Mouse (Mus musculus) midbrain, embryonic 10.5 days (tissue): ENCODE measurements around the gene Trib2. TPM values are rescaled to one million over a fixed set of nuclear protein-coding genes. Genes with fewer than 3 reads are reported as not detected.

Source experiments
- DNase-seq: peaks from one replicate; pipeline ENCODE4 v3.0.0-alpha.2; 2017; ENCODE audit warnings: low spot score
- H3K27ac ChIP-seq: fragments of 300-500 bp; sonication (generic); replicated peaks from 2 replicates; pipeline ENCODE4 v1.5.1; 2016; ENCODE audit warnings: mild to moderate bottlenecking
- H3K27me3 ChIP-seq: fragments of 300-500 bp; sonication (generic); 2 replicates; pipeline ENCODE4 v1.6.1; 2016; ENCODE audit warnings: low read depth, mild to moderate bottlenecking; ENCODE audit not compliant: poor library complexity, severe bottlenecking
- H3K36me3 ChIP-seq: fragments of 300-500 bp; sonication (generic); 2 replicates; pipeline ENCODE4 v1.6.1; 2016; ENCODE audit warnings: mild to moderate bottlenecking, moderate library complexity
- H3K4me1 ChIP-seq: fragments of 300-500 bp; sonication (generic); 2 replicates; pipeline ENCODE4 v1.6.1; 2016
- H3K4me3 ChIP-seq: fragments of 300-500 bp; sonication (generic); 2 replicates; pipeline ENCODE4 v1.5.1; 2016; ENCODE audit warnings: mild to moderate bottlenecking, moderate library complexity
- H3K9me3 ChIP-seq: fragments of 300-500 bp; sonication (generic); replicated peaks from 2 replicates; pipeline ENCODE4 v1.6.1; 2016; ENCODE audit warnings: mild to moderate bottlenecking
- WGBS: fragments of 180-500 bp; shearing (Covaris S2); methylation state at CpG from one replicate; pipeline ENCODE4 v1.1.7; 2016; 5-methylcytosine and 5-hydroxymethylcytosine counted together
- polyA plus RNA-seq: library from polyadenylated mRNA; unstranded; fragments of >200 nt; fragmentation: Nextera tagmentation; extraction: Ambion mirVana; gene quantifications from 2 replicates; pipeline ENCODE4 v1.2.1, GENCODE M21; 2016

The Trib2 gene
- polyA plus RNA-seq, 1 experiment from 2014 or later, result 46.5 TPM

DNA sequence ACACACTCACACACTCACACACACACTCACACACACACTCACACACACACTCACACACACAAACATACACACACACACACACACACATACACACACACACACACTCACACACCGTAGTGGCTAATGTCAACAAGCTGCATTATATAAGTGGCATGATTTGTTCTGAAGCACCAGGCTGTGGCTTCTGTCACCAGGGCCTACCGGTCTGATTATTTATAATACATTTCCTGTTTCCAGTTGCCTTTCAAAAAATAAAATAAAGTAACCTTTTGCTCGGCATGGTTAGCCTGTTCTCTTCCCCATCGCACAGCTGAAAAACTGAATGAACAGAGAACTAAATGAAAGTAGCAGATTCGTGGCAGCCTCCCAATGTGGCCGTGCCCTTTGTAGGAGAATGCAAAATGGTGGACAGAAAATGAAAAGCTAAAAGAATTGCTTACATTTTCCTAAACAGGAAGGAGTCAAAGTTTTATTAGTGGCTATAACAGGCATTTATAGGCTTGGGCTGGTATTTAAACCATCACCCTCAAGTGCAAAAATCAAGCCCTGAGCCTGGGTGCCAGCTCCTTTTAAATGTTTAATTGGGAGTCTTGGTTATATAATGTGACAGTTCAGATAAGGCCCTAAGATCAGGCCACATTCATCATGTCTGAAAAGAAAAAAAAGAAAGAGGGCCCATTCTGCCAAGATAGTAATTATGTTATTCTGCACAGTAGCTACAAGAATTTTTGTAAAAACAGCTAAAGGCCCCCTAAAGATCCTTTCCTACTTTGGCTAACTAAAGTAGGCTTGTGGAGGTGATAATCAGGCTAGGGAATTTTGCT is 4.4 kb downstream of the Trib2 start:
- H3K4me1 ChIP-seq, result peaks cover 56% of the 10 kb centered on the region
- DNase-seq, result no peak
- 66% methylated on average over 6 of the region's 6 CpGs for WGBS
- peak overlapping the region; percentile 83 for H3K4me3 ChIP-seq
- peaks cover 27% of the 10 kb centered on the region for H3K36me3 ChIP-seq
- peak overlapping the region; percentile 97 for H3K27ac ChIP-seq
- no peaks in the 10 kb centered on the region for H3K9me3 ChIP-seq
- H3K27me3 ChIP-seq, result no peaks in the 10 kb centered on the region

DNA sequence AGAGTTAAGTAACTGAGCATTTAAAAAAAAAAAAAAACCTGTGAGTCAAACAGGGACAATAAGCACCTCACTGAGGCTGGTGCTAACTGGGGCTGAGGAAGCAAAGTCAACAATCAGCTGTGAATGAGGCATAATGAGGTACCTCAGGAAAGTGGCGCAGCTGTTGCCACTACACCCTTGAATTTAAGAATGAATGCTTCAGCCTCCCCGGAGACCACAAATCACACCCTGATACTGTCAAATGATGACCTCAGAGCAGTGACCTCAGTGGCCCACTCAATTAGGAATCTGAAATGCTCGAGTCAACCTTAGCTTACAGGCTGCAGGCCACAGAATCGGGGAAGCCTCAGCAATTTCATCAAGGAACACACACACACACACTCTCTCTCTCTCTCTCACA is 5.0 kb downstream of the Trib2 start:
- WGBS, result 19% methylated on average over 4 of the region's 4 CpGs
- Histone ChIP-seq H3K4me1 (peaks cover 51% of the 10 kb centered on the region), H3K4me3 (peak overlapping the region; percentile 83), H3K27ac (peak overlapping the region; percentile 97), H3K9me3 (no peaks in the 10 kb centered on the region), H3K27me3 (no peaks in the 10 kb centered on the region), H3K36me3 (peaks cover 34% of the 10 kb centered on the region)
- DNase-seq, result peak; percentile 44

GRCm38 (mm10) chr12:15810926-15811325 is 5.8 kb downstream of the Trib2 start:
- peak overlapping the region; percentile 83 for H3K4me3 ChIP-seq

DNA sequence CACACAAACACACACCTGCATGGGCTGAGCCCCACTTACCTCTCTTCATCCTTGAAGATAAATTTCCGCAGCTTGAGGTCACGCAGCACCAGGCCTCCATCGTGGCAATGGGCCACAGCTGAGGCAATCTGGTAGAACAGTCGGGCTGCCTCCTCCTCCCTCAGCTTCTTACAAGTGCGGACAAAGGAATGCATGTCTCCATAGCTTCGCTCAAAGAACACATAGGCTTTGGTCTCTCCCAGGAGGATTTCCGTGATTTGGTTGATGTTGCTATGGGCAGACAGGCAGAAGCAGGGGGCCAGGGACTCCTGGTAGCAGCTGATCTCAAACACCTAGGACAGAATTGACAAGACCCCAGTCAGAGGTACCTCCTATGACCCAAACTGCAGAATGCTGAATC is 7.1 kb downstream of the Trib2 start:
- Histone ChIP-seq H3K27me3 (no peaks in the 10 kb centered on the region), H3K36me3 (peaks cover 54% of the 10 kb centered on the region), H3K27ac (peak overlapping the region; percentile 13; the same call in 1 of the 2 replicates), H3K4me3 (no peak overlapping the region), H3K9me3 (no peaks in the 10 kb centered on the region), H3K4me1 (peaks cover 56% of the 10 kb centered on the region)
- 72% methylated on average over 7 of the region's 7 CpGs for WGBS
- no peak for DNase-seq

More at GRCm38 (mm10) chr12:15810926-15811325, 5.8 kb downstream of the Trib2 start:
- Histone ChIP-seq H3K27me3 (no peaks in the 10 kb centered on the region), H3K36me3 (peaks cover 42% of the 10 kb centered on the region), H3K27ac (peak overlapping the region; percentile 97), H3K4me1 (peaks cover 51% of the 10 kb centered on the region), H3K9me3 (no peaks in the 10 kb centered on the region)
- no peak for DNase-seq
- WGBS, result 24% methylated on average over 7 of the region's 7 CpGs

DNA sequence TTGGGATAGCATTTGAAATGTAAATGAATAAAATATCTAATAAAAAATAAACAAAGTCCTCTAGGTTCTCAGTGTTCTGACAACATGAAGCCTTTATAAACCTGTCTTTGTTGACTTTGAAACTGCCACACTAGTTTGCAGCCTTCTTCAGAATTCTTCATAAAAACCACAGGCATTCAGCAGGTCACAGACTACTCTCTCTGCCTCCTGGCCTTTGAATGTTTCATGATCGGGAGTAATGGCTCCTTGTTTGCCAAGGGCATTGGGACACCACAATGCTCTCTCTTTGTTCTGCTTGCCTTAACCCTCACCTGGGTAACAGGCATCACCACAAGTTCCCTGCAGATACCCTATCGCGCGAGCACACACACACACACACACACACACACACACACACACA is 7.5 kb downstream of the Trib2 start:
- peaks cover 58% of the 10 kb centered on the region for H3K36me3 ChIP-seq
- H3K27ac ChIP-seq, result peak overlapping the region; percentile 13; the same call in 1 of the 2 replicates
- no peak overlapping the region for H3K4me3 ChIP-seq
- H3K4me1 ChIP-seq, result peaks cover 53% of the 10 kb centered on the region
- 93% methylated on average over 4 of the region's 4 CpGs for WGBS
- H3K27me3 ChIP-seq, result no peaks in the 10 kb centered on the region
- no peak for DNase-seq
- no peaks in the 10 kb centered on the region for H3K9me3 ChIP-seq

- no peak overlapping the region for H3K4me3 ChIP-seq
- H3K4me1 ChIP-seq, result peaks cover 46% of the 10 kb centered on the region
- 93% methylated on average over 5 of the region's 5 CpGs for WGBS
- no peak for DNase-seq
- H3K36me3 ChIP-seq, result peaks cover 68% of the 10 kb centered on the region
- no peaks in the 10 kb centered on the region for H3K27me3 ChIP-seq
- H3K27ac ChIP-seq, result no peak overlapping the region
- H3K9me3 ChIP-seq, result no peaks in the 10 kb centered on the region
These were observed 8.4 kb downstream of the Trib2 start for GRCm38 (mm10) chr12:15808186-15808800.

DNA sequence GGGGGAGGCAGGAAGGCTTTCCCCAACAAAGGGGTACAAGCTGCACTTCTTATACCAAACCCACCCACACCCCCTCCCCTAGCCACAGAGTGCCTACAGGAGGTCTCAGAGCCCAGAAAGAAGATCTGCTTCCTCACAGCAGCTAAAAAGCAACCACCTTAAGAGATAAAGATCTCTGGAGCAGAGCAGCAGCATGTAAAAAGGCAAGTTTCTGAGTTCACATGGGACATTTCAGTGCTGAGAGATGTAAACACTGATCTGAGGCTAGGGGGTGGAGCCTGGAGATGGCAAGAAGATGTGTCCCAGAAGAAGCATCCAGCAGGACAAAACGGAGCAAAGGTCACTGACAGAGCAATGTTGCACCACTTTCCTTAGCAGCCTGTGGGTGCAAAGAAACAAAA is 11.8 kb downstream of the Trib2 start:
- no peaks in the 10 kb centered on the region for H3K27me3 ChIP-seq
- no peak overlapping the region for H3K27ac ChIP-seq
- H3K36me3 ChIP-seq, result peaks cover 100% of the 10 kb centered on the region
- no peaks in the 10 kb centered on the region for H3K9me3 ChIP-seq
- WGBS, result 79% methylated on average over 1 of the region's 1 CpGs
- no peak for DNase-seq
- peaks cover 25% of the 10 kb centered on the region for H3K4me1 ChIP-seq
- no peak overlapping the region for H3K4me3 ChIP-seq

- H3K27me3 ChIP-seq, result no peaks in the 10 kb centered on the region
- H3K4me3 ChIP-seq, result no peak overlapping the region
- H3K4me1 ChIP-seq, result peaks cover 21% of the 10 kb centered on the region
- peaks cover 98% of the 10 kb centered on the region for H3K36me3 ChIP-seq
- H3K27ac ChIP-seq, result no peak overlapping the region
- no peaks in the 10 kb centered on the region for H3K9me3 ChIP-seq
- WGBS, result 84% methylated on average over 5 of the region's 5 CpGs
- no peak for DNase-seq
These were observed 12.7 kb downstream of the Trib2 start for GRCm38 (mm10) chr12:15803936-15804438.

DNA sequence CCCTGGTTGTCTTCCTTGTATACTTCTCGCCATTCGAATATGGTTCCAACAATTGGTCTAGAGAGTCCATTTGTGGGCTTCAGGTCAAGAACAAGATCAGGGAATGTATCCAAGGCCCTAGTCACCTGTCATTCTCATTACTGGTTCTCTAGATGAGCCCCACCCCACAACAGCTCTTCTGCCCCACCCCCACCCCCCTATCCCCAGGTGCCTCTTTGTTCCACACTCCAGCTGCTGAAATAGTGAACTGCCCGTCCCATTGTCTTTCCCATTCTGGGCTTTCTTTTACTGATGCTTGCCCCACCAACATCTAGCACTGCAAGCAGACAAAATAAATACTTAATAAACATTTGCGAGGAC is 15.2 kb downstream of the Trib2 start:
- peaks cover 98% of the 10 kb centered on the region for H3K36me3 ChIP-seq

DNA sequence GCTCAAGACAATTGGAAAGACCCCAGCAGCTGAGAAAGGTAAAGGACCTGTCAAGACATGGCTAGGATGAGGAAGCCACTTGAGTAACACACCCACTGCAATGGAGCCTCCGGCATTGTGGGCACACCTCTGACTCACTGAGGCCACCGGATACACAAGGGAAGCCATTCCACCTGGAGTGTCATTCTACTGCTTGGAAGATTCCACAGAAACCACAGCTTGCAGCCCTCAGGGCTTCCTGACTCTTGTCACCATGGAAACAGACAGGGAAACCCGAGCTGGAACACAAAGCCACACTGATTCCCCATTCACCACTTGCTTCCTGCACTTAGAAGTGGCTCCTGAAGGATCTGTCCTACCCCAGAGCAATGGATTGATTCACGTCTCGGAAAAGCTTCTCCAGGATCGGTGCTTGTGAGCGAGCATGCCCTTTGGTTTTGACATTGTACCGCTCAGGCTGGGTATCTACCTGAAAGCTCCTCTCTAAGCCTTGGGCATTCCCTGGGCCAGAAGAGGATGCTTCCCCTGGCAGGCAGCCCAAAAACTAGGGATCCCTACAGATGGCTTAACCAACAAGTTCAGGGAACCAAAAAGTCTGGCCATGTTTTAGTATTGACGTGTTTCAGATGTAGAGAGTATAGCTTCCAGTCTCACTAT is 15.7 kb downstream of the Trib2 start:
- no peak overlapping the region for H3K27ac ChIP-seq
- H3K9me3 ChIP-seq, result no peaks in the 10 kb centered on the region
- WGBS, result 65% methylated on average over 9 of the region's 9 CpGs
- H3K36me3 ChIP-seq, result peaks cover 98% of the 10 kb centered on the region
- no peak overlapping the region for H3K4me3 ChIP-seq
- H3K4me1 ChIP-seq, result peaks cover 22% of the 10 kb centered on the region
- no peaks in the 10 kb centered on the region for H3K27me3 ChIP-seq
- DNase-seq, result no peak

More for the DNA sequence above, 15.2 kb downstream of the Trib2 start:
- no peaks in the 10 kb centered on the region for H3K9me3 ChIP-seq
- H3K27ac ChIP-seq, result no peak overlapping the region
- H3K4me3 ChIP-seq, result no peak overlapping the region
- H3K27me3 ChIP-seq, result no peaks in the 10 kb centered on the region
- no peak for DNase-seq
- 91% methylated on average over 4 of the region's 4 CpGs for WGBS
- peaks cover 17% of the 10 kb centered on the region for H3K4me1 ChIP-seq

- H3K36me3 ChIP-seq, result peaks cover 98% of the 10 kb centered on the region
- 96% methylated on average over 4 of the region's 4 CpGs for WGBS
- no peak for DNase-seq
- H3K4me3 ChIP-seq, result no peak overlapping the region
- H3K27me3 ChIP-seq, result no peaks in the 10 kb centered on the region
- H3K9me3 ChIP-seq, result no peaks in the 10 kb centered on the region
- no peak overlapping the region for H3K27ac ChIP-seq
- peaks cover 22% of the 10 kb centered on the region for H3K4me1 ChIP-seq
These were observed 16.4 kb downstream of the Trib2 start for GRCm38 (mm10) chr12:15800196-15800913.

GRCm38 (mm10) chr12:15798019-15798418 is 18.7 kb downstream of the Trib2 start:
- Histone ChIP-seq H3K36me3 (peaks cover 98% of the 10 kb centered on the region), H3K9me3 (no peaks in the 10 kb centered on the region), H3K4me3 (no peak overlapping the region), H3K27ac (no peak overlapping the region), H3K4me1 (peaks cover 16% of the 10 kb centered on the region), H3K27me3 (no peaks in the 10 kb centered on the region)
- WGBS, result 79% methylated on average over 7 of the region's 7 CpGs
- DNase-seq, result no peak
